Mouse (Mus musculus): ENCODE measurements around the gene Thap2. TPM values are rescaled to one million over a fixed set of nuclear protein-coding genes. Genes with fewer than 3 reads are reported as not detected.

Gene Thap2
- 1 to 10 TPM; 6.5 to 8.2 TPM for total RNA-seq (2021)

DNA sequence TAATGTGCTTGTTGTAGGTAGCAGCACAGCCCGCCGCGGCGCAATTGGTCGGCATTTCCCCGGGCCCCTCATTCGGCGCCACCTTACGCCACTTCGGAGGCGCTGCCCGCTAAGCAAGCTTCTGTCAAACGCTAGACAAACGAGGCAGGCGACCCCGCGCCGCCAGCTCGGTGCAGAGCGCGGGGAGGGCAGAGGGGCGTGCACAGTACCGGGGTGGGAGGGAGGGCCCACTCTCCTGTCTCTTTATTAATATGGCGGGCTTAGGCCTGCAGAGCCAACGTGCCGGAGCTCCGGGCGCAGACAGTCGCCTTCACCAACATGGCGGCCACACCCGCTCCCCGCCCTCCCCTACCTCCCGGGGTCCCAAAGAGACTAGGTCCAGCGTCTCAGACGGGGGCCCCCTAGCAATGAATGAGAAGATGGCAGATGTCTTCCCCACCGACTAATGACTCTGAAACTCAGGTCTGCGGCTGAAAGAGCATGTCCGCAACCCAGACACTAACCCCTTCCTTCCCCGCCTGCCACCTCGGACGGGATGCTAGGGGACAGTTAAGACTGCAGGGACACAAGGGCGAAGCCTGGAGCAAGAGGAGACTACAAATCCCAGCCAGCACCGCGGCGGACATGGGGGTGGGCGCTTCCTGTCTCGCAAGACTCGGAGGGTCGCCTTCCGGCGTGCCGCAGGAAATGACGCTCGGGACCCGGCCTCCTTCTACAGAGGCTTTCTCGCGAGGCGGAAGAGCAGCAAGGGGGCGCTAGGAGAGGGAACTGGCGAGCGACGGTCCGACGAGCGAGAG lies at the start of gene Thap2, which contains the start of gene Zfc3h1:
TSS of gene Thap2 (minus strand) at position 223 of the 797 bp plus-strand sequence.
TSS of gene Zfc3h1 (plus strand) at position 739 of the 797 bp plus-strand sequence.
- intact Hi-C loops (cut with DNase I): loop anchor here (1.0 to 10.0 kb wide), 4 partner anchors 21 to 1560 kb away; partner anchors contain the start of gene Rab21
- peak; percentile 98 to 99 for DNase-seq

DNA sequence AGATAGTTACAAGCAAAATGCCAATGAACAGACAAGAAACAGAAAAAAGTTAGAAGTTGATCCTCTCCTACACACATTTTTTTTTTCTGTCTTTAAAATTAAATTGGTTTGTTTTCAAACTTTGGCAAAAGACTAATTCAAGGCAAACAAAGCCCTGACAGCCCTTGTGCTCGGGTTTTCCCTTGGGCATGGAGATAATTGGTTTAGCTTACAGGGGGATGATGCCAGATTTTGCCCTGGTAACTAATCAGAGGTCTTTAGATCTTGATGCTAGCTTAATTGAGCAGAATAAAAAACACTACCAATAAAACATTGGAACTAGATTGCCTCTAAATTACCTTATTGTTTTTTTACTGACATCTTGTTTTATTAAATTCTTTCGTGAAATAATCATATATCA lies 41.1 kb upstream of the Thap2 start:
- intact Hi-C loops (cut with DNase I): no loop called here
- DNase-seq: no peak

DNA sequence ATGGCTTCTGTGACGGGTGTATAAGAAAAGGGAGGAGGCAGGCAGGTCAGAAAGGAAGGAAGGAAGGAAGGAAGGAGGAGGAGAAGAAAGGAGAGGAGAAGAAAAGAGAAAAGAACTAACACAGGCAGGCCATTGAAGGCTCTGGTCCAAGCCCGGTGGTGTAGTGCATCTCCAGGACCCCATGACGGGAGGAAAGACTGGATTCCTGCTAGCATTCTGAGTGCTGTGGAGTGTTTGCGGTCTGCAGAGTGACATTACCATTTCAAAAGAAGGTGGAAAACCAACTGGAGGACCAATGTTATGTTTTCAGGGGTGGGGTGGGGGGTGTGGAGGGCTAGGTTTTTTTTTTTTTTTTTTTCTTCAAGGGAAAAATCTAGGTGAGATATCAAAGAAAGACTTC lies 37.7 kb upstream of the Thap2 start:
- no peak for DNase-seq
- intact Hi-C loops (cut with DNase I): no loop called here

DNA sequence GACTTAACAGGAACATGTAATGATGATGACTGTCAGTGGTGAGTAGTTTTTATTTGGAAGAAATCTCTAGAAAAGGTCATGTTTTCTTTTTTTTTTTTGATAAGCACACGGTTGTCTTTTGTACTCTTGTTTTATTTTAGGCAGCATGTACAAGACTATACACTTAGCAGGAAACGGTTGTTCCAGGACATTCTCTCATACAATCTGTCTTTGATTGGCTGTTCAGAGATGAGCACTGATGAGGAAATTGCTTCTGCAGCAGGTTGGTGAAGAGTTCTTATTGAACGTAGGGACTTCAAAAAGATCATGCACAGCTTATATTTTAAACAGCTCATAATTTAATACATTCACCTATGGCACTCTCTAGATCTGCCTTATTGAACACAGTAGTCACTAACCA lies 29.8 kb upstream of the Thap2 start:
- intact Hi-C loops (cut with DNase I): no loop called here
- DNase-seq: no peak

DNA sequence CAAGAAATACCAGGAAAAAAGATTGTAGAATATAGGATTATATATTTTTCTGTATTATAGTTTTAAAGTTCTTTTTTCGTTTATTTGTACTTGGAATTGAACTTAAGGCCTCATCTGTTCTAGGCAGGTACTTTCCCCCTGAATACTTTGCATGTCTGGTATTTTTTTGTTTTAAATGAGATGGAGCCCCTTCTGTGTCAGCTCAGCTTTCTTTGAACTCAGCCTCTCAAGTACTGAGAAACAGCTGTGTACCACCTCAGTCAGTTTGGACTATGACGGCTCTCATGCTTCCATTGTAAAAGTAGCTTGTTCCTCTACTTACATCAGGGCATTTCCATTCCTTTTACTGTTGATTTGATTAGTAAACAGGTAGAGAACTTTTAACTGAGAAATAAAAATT lies 29.3 kb upstream of the Thap2 start:
- intact Hi-C loops (cut with DNase I): no loop called here
- DNase-seq: no peak

DNA sequence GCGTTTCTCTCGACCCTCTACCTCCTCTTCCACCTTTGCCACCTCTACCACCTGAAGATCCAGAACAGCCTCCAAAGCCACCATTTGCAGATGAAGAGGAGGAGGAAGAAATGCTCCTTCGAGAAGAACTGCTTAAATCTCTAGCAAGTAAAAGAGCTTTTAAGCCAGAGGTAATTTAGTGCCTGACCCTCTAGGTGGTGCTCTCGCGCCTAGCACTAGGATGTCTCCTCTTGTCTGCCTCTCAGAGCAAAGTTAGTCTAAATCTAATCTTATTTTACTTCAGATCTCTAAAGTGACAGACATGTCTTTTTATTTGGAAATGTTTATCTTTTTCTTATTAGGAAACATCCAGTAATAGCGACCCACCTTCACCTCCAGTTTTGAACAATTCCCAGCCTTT lies 22.1 kb upstream of the Thap2 start:
- peak; percentile 43 to 72 for DNase-seq
- intact Hi-C loops (cut with DNase I): loop anchor here (5.0 kb wide), 1 partner anchor 211 kb away; no protein-coding TSS in a partner anchor

DNA sequence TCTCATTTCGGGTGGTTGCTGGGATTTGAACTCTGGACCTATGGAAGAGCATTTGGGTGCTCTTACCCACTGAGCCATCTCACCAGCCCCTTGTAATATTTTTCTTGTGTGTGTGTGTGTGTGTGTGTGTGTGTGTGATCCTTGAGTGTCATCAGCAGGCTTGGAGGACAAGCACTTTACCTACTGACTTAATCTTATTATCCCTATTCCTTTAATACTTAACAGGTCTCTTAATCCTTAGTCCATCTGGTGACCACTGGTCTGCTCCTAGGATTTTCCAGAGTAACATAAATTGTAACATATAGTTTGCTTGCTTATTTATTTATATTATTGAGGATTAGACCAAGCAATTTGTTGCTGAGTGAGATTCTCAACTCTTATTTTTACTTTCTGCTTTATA lies 7.7 kb upstream of the Thap2 start:
- intact Hi-C loops (cut with DNase I): no loop called here
- no peak for DNase-seq

DNA sequence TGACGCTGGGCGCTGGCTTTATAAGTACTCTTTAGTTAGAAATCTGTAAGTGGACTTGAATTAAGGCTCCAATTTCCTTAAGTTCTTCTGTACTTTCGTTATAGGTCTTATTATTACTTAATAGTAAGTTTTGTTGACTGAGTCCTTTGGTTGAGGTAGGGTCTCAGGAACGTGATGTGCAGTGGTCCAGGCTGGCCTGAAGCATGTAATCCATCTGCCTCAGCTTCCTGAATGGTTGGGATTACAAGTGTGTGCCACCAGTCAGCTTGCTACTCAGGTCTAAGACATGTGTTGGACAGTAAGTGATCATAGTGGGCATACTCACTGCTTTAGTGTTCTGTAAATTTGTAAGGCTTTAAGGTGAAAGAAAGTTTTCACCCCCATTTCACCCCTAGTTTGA lies 6.8 kb upstream of the Thap2 start:
- intact Hi-C loops (cut with DNase I): no loop called here
- DNase-seq: no peak

DNA sequence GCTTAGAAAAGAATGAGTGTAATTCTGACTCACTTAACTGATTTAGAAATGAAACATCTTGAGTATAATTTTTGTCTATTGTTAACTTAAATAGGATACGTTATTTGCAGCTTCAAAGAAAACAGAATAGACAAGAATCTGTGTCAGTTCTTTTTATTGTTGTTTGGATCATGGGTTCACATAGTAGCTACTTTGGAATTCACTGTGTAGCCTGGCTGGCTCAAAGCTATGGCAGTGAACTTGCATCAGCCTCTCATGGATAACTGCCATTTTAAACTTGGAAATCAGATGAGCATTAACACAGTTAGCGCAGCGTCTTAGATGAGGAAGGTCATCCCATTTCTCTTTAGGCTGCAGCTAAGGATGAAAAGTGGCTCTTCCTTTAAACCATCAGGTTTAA lies 3.6 kb upstream of the Thap2 start:
- intact Hi-C loops (cut with DNase I): loop anchor here (10.0 kb wide), 2 partner anchors 143 to 1557 kb away; no protein-coding TSS in a partner anchor
- DNase-seq: no peak

DNA sequence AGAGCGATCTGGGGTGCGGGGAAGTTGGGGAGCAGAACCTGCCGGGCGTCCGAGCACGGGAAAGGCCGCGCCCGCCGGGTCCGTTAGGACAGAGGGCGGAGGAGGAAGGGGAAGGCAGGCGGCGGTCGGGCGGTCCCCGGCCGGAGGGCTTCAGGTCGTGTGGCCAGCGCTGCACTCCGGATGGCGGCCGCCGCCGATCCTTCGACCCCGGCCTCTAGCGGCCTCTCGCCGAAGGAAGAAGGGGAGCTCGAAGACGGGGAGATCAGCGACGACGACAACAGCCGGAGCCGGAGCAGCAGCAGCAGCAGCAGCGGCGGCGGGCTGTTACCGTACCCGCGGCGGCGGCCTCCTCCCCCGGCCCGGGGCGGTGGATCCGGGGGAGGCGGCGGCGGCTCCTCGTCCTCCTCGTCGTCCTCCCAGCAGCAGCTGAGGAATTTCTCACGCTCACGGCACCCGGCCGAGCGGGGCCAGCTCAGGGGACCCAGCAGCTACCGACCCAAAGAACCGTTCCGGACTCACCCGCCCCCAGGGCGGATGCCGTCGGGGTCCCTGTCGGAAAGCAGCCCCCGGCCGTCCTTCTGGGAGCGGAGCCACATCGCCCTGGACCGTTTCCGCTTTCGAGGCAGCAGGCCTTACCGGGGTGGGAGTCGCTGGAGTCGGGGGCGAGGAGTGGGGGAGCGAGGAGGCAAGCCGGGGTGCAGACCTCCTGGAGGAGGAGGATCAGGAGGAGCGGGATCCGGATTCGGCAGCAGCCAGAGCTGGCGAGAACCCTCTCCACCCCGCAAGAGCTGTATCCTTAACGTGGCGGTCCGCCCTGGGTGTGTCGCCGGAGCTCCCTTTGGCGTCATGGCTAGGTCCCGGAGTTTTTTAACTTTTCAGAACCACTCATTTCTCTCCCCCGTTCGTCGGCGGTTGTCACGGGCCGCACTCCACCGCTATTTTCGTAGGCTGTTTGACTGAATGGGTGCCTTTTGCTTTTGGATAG lies 1.1 kb upstream of the Thap2 start:
- intact Hi-C loops (cut with DNase I): loop anchor here (2.0 to 10.0 kb wide), 3 partner anchors 71 to 1559 kb away; partner anchors contain the start of gene Rab21
- peak; percentile 77 to 80 for DNase-seq

DNA sequence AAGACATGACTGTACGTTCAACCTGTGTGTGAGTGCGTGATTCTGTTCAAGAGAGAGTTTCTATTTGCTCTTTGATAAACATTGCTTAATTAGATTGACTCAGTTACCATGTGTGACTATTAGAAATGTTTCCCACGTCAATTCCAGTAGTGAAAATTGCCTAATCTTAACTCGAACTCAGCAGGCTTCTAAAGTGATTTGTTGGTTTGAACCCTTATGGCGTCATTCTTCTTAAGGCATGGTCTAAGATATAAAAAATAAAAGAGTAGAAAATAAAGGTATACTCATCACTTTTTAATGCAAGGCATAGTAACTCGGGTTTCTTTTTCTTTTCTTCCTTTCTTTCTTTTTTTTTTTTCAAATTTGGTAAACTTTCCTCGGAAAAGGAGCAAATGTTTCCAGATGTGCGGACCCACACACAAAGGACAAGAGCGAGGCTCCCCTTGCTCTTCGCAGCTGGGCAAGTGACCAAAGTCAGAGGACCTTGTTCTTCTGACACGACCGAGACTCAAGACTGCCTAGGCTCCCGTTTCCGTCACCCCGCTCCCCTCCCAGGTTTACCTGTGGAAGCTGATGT lies 511 bp downstream of the Thap2 start:
- intact Hi-C loops (cut with DNase I): loop anchor here (1.0 to 10.0 kb wide), 4 partner anchors 20 to 1561 kb away; partner anchors contain the start of gene Rab21
- DNase-seq: no peak

DNA sequence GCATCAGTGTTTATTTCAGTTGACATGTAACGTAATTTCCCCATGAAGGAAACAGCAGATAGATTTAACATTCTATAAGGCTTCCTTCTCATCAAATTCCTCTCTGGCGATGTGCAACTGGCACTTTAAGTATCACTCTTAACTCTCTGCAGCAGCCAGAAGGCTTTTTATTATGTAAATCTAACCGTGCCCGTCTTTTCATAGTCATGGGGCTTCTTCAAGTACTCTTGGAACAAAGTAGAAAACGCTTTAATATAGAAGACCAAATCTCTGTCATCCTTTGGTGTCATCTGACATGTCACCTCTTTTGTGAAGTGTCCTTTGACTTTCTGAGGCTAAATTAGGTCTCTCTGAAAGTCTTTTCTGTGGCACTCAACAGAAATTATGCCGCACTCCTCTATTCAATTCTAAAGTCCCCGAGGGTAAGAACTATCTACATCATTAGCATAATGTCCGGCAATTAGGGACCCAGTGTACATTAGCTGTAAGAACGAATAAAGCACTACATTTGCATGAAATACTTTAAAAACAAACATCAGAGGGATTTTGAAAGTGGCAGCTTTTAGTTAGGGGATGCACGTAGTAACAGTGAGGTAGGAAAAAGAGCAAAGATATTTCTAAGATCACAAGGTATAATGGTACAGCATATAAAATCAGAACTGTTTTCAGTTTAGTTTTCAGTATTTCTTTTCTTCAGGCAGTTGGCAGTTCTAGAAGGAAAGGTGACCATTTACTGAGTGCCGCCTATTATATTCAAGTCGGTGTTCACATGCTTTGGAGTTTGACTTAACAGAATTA lies 1.2 kb downstream of the Thap2 start:
- no peak for DNase-seq

DNA sequence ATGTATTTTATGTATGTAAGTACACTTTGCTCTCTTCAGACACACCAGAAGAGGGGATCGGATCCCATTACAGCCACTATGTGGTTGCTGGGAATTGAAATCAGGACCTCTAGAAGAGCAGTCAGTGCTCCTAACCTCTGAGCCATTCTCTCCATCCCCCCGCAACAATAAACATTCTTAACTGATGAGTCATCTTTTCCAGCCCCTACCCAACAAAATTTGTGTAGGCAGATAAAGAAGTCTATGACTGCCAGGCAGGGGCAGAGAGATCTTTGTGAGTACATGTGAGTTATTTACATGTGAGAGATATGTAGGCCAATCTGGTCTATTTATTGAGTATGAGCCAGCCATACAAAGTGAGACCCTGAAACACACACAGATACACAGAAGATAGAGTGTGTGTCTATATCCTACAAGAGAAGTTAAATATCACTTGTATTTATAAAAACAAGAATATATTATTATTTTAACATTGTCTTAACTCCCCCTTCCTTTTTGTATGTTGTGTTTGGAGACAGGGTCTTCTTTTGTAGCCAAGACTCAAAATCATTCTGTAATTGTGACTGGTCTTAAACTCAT lies 2.6 kb downstream of the Thap2 start:
- intact Hi-C loops (cut with DNase I): loop anchor here (10.0 kb wide), 2 partner anchors 137 to 1563 kb away; no protein-coding TSS in a partner anchor
- DNase-seq: no peak

More for the DNA sequence above, 1.2 kb downstream of the Thap2 start:
- intact Hi-C loops (cut with DNase I): loop anchor here (10.0 kb wide), 2 partner anchors 138 to 1562 kb away; no protein-coding TSS in a partner anchor

DNA sequence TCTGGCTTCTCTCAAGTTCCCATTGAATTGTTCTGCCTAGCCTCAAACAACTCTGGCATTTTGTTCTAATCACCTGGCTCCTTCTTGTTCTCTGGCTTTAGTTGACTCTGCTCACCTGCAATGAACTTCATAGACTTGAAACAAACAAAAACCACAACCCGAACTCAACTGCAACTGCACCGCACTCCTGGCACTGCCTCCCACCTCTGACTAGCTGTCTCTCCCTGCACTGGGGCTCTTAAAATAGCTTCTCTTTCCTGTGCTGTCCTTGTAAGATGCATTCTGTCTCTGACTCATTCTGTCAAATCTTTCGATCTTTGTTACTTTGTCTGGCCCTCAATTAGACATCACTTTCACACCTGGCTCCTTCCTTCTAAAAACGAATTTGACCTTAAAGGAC lies 21.1 kb downstream of the Thap2 start:
- DNase-seq: peak in 1 of 2 experiments; percentile 15
- intact Hi-C loops (cut with DNase I): loop anchor here (1.0 kb wide), 1 partner anchor 21 kb away; the partner anchor contains the start of genes Thap2 and Zfc3h1

DNA sequence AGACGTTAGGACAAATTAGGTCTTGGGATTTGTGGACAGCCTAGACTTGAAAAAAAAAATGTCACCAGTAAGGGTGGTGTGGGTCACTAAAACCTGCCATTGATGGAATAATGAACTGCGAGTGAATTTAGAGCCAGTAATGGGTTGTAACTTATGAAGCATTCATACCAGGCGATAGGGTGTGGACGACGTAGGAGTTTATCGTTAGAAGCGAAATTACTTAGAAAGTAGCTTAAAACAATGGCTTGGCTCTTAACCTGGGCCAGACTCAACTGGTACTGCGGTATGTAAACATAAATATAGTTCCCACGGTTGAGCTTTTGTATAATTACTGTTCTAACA lies 21.6 kb downstream of the Thap2 start:
- DNase-seq: no peak
- intact Hi-C loops (cut with DNase I): no loop called here

DNA sequence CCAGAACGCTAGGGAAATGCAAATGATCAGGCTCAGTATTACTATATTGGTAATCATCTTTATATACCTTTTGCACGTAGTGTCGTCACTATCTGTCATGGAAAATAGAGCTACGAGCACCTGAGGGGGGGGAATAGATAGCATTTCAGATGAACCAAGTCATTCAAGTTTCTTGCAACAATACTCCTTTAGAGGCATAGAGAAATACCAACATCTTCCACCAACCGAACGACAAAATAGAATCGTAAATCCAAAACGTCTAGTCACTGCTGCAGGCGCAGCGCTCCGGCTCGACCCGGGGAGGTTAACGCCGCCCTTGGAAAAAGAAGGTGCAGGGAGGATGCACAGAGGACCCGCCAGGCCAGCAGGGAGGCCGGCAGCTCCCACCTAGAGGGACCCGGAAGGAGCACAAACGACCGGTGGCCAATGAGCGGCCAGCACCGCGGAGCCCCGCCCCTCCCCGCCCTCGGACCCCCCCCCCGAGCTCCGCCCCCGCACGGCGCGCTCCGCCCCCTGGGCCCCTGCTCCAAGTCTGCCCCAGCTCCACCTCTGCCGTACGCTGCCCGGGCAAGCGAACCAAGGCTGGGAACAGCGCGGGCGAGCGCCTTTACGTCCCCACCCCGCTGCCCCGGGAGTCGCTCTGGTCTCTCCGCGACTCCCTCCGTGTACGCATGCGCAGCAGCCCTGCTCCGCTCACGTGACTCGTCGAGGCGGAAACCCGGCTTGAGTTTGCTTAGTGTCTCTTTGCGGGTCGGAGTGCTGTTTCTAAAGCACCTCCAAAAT lies 22.2 kb downstream of the Thap2 start, which contains the start of gene Tmem19:
TSS of gene Tmem19 (minus strand) at position 662 of the 783 bp plus-strand sequence.
- intact Hi-C loops (cut with DNase I): no loop called here

DNA sequence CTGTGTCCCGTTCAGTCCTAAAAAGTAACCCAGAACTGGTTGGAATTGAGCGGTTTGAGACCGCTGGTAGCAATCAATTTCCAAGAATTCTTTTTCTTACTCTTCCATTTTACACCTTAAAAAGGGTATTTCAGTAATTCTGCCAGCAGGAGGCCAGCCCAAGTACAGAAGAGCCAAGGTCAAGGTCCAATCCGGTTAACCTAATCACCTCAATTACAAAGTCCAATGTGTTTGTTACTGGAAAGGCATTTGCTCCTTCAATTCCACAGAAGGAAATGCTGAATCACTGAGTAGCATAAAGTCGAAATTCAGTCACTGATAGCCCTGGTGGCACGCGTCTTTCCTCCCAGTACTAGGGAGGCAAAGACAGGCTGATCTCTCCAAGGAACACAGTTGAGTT lies 25.2 kb downstream of the Thap2 start:
- intact Hi-C loops (cut with DNase I): no loop called here
- no peak for DNase-seq

More for the DNA sequence above, 22.2 kb downstream of the Thap2 start, which contains the start of gene Tmem19:
- DNase-seq: peak; percentile 97 to 98

DNA sequence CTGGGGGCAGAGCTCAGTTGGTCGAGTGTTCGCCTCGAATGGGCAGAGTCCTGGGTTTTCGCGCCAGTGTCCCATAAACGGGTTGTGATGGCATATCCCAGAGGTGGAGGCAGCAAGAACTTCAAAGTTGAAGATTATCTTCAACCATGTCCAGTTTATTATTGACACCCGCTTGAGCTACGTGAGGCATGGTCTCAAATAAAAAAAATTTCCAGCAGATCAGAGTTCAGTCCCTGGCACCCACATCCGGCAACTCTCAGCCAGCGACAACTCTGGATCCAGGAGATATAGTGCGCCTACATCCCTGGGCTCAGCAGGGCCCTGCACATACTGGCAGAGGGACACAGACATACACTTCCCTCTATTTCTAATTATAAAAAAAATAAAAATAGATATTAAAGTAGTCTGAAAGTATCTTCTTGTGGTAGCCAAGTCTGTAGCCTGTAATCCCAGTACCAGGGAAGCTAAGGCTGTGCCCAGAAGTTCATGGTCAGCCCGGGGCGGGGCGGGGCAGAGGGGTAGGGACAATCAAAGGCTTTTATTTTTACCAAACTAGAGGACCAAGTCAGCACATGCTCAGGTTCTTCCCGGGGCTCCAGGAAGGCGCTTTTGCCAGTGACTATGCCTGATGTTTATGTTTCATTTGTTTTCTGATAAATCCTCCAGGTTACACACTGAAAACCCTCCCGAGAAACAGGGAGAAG lies 25.9 kb downstream of the Thap2 start:
- DNase-seq: no peak
- intact Hi-C loops (cut with DNase I): no loop called here

All from heart, postnatal 10 days (tissue).